Mouse (Mus musculus) testis, adult 2 months (tissue): Measurements from ENCODE around the gene Tmem208.

Experiments used
- CTCF ChIP-seq: fragments of 200-500 bp; IDR thresholded peaks from 2 replicates; pipeline ENCODE4 v1.5.1; 2012; ENCODE audit warnings: low read depth, mild to moderate bottlenecking, inconsistent platforms, low read length, moderate library complexity; ENCODE audit not compliant: control insufficient read depth, insufficient read depth, insufficient replicate concordance
- POLR2A ChIP-seq: fragments of 200-500 bp; IDR thresholded peaks from 2 replicates; pipeline ENCODE4 v1.6.1; 2012; ENCODE audit warnings: low read depth, mild to moderate bottlenecking, inconsistent platforms, low read length, moderate library complexity; ENCODE audit not compliant: control insufficient read depth

DNA sequence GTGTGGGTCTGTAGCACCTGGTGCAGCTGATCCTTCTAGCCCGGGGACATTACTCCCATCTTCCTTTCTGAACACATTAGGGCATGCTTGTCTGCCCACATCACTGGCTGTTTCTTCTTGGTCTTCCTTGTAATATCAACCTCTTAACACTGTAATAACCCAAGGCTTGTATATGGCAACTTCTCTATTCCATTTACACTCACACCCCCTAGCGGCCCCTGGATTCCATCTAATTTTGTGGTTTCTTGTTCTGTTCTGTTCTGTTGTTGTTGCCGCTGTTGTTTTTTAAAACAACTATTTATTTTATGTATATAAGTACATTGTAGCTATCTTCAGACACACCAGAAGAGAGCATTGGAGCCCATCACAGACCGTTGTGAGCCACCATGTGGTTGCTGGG is 39.2 kb upstream of the Tmem208 start:
- TF ChIP-seq CTCF = no peak
- TF ChIP-seq POLR2A = no peak
